Comparison of ENCODE assay signal across 27 mouse cellular contexts in genomic region chr7:125714803-125715202, GRCm38 (mm10). TPM values are rescaled to one million over a fixed set of nuclear protein-coding genes. Genes with fewer than 3 reads are reported as not detected.
A peak's percentile ranks its signal among the peaks of the same experiment; 100 is the strongest.
DNase-seq lines count a peak whose midpoint lies in the region; ATAC-seq and TF ChIP-seq lines count a peak whose summit lies in the region.
"Had no signal": no experiment of that assay in that cellular context is flagged by ENCODE, and none has a peak within 500 bp of the region (broad histone marks: within the 10 kb centered on the region; RNA-seq: fewer than 3 reads in every experiment).

No protein-coding gene starts in this region.

- TF ChIP-seq CTCF in layer of hippocampus, adult 2 months (conservative IDR thresholded peaks at IDR 0.05) = no peak
- no peak for TF ChIP-seq CTCF in MEL (IDR thresholded peaks at IDR 0.05 in 2 of 3, conservative IDR thresholded peaks at IDR 0.05 in 1 of 3; ENCODE audit: control insufficient read depth in 1 of 3, insufficient read depth in 1 of 3, low read depth in 2 of 3, low read length in 3 of 3, poor library complexity in 1 of 3, severe bottlenecking in 1 of 3)

- no peak for DNase-seq in heart, adult 11 months
- DNase-seq in layer of hippocampus, adult 2 months (ENCODE audit: low spot score in 2 of 2) = no peak
- no peak for DNase-seq in layer of hippocampus, postnatal 25 days (ENCODE audit: extremely low spot score in 1 of 2, low spot score in 1 of 2)
- DNase-seq in MEL (ENCODE audit: low read depth, low spot score) = peak; percentile 63
- no peak for DNase-seq in right cerebral cortex, postnatal 4 days
- DNase-seq: adrenal gland, adult 8-10 months; adrenal gland, postnatal 25 days; B cell, adult 2 months; cerebellum, adult 11-12 months; cerebellum, adult 8-10 months; cerebellum, postnatal 36 days; embryo, embryonic 11 days; gastrocnemius, postnatal 25 days; heart, postnatal 14 days; kidney, adult 2 months had no signal

- no peaks in the 10 kb centered on the region for H3K9me3 ChIP-seq in heart, embryonic 14.5 days (ENCODE audit: control insufficient read depth, low read length)
- H3K9me3 ChIP-seq in MEL (replicated peaks; ENCODE audit: insufficient read depth, low read length) = no peaks in the 10 kb centered on the region
- H3K9me3 ChIP-seq: embryonic facial prominence, embryonic 10.5 days; embryonic facial prominence, embryonic 13.5 days; forebrain, embryonic 12.5 days; forebrain, embryonic 15.5 days; G1E; heart, embryonic 12.5 days; hindbrain, embryonic 12.5 days; hindbrain, embryonic 15.5 days had no signal

- H3K4me2 ChIP-seq in heart, embryonic 14.5 days (ENCODE audit: low read length) = no peak overlapping the region
- H3K4me2 ChIP-seq: embryonic facial prominence, embryonic 13.5 days; forebrain, embryonic 12.5 days; forebrain, embryonic 15.5 days; heart, embryonic 12.5 days; hindbrain, embryonic 12.5 days; hindbrain, embryonic 15.5 days had no signal

- ATAC-seq in heart, embryonic 14.5 days (ENCODE audit: insufficient number of reproducible peaks, insufficient read depth, low FRiP score, low read depth) = no peak
- ATAC-seq: forebrain, embryonic 15.5 days; intestine, postnatal 0 days had no signal

- H3K4me3 ChIP-seq in heart, embryonic 14.5 days (ENCODE audit: control insufficient read depth in 1 of 2, insufficient read depth in 1 of 2, low read depth in 1 of 2, low read length in 2 of 2) = no peak overlapping the region
- no peak overlapping the region for H3K4me3 ChIP-seq in layer of hippocampus, adult 2 months
- no peak overlapping the region for H3K4me3 ChIP-seq in MEL (ENCODE audit: control insufficient read depth in 1 of 2, insufficient read depth in 1 of 2, low read depth in 2 of 2, low read length in 2 of 2)
- H3K4me3 ChIP-seq: embryonic facial prominence, embryonic 10.5 days; embryonic facial prominence, embryonic 13.5 days; erythroblast, embryonic 14.5 days; forebrain, embryonic 12.5 days; forebrain, embryonic 15.5 days; heart, embryonic 12.5 days; hindbrain, embryonic 12.5 days; hindbrain, embryonic 15.5 days had no signal

- 68% methylated on average over 3 of the region's 3 CpGs for WGBS in heart, embryonic 14.5 days

- TF ChIP-seq EP300 in MEL (IDR thresholded peaks at IDR 0.05; ENCODE audit: low read depth in 1 of 2, low read length in 2 of 2) = no peak

- H3K36me3 ChIP-seq in heart, embryonic 14.5 days (ENCODE audit: control insufficient read depth, insufficient read depth, low read length) = 0 out of 2 replicates have a peak, but pooled peaks cover 3% of the 10 kb centered on the region
- H3K36me3 ChIP-seq in MEL (ENCODE audit: control insufficient read depth in 1 of 2, insufficient read depth in 2 of 2, low read length in 2 of 2) = peaks cover 0 to 28% of the 10 kb centered on the region in 2 experiments; a peak in 2 of 4 replicates
- H3K36me3 ChIP-seq: forebrain, embryonic 15.5 days; heart, embryonic 12.5 days; hindbrain, embryonic 15.5 days had no signal

- H3K27me3 ChIP-seq in heart, embryonic 14.5 days (ENCODE audit: control insufficient read depth, insufficient read depth, low read length) = no peaks in the 10 kb centered on the region
- H3K27me3 ChIP-seq in MEL (ENCODE audit: control insufficient read depth in 1 of 2, insufficient read depth in 2 of 2, low read length in 2 of 2) = no peaks in the 10 kb centered on the region
- H3K27me3 ChIP-seq: CH12.LX; embryonic facial prominence, embryonic 13.5 days; forebrain, embryonic 12.5 days; forebrain, embryonic 15.5 days; heart, embryonic 12.5 days; hindbrain, embryonic 12.5 days; hindbrain, embryonic 15.5 days had no signal

- peaks cover 26 to 57% of the 10 kb centered on the region in 2 experiments for H3K4me1 ChIP-seq in heart, embryonic 14.5 days (ENCODE audit: control insufficient read depth in 2 of 2, insufficient read depth in 2 of 2, low read length in 2 of 2)
- H3K4me1 ChIP-seq in MEL (ENCODE audit: control insufficient read depth in 1 of 2, insufficient read depth in 2 of 2, low read length in 2 of 2) = peaks cover 7 to 16% of the 10 kb centered on the region in 2 experiments
- H3K4me1 ChIP-seq: forebrain, embryonic 12.5 days had no signal

- TF ChIP-seq POLR2A in MEL (IDR thresholded peaks at IDR 0.05; ENCODE audit: control insufficient read depth in 1 of 2, insufficient read depth in 1 of 2, low read depth in 1 of 2, low read length in 2 of 2, poor library complexity in 1 of 2) = no peak

- H3K79me2 ChIP-seq in MEL (ENCODE audit: control insufficient read depth, insufficient read depth, low read length, poor library complexity) = no peaks in the 10 kb centered on the region

- no peak overlapping the region for H3K9ac ChIP-seq in heart, embryonic 14.5 days (ENCODE audit: low read length)
- H3K9ac ChIP-seq in MEL (ENCODE audit: control insufficient read depth, low read depth, low read length, poor library complexity, severe bottlenecking) = no peak overlapping the region
- H3K9ac ChIP-seq: embryonic facial prominence, embryonic 13.5 days; forebrain, embryonic 12.5 days; forebrain, embryonic 15.5 days; heart, embryonic 12.5 days; hindbrain, embryonic 12.5 days; hindbrain, embryonic 15.5 days had no signal

- no peak for TF ChIP-seq RAD21 in MEL (IDR thresholded peaks at IDR 0.05; ENCODE audit: low read depth, low read length)

- H3K27ac ChIP-seq in heart, embryonic 14.5 days (replicated peaks in 1 of 2; ENCODE audit: control insufficient read depth in 1 of 2, insufficient read depth in 1 of 2, low read depth in 2 of 2, low read length in 2 of 2) = peak overlapping the region; percentile 21 to 84; a peak in 2 of 4 replicates
- peak overlapping the region; percentile 24; the same call in 1 of the 2 replicates for H3K27ac ChIP-seq in layer of hippocampus, adult 2 months
- no peak overlapping the region for H3K27ac ChIP-seq in MEL (ENCODE audit: control insufficient read depth, low read depth, low read length)
- H3K27ac ChIP-seq: embryonic facial prominence, embryonic 10.5 days; embryonic facial prominence, embryonic 13.5 days; forebrain, embryonic 12.5 days; forebrain, embryonic 15.5 days; hindbrain, embryonic 12.5 days; hindbrain, embryonic 15.5 days had no signal

TF ChIP-seq in MEL, 35 proteins besides CTCF, POLR2A, EP300 and RAD21:
- TF ChIP-seq NRF1 (IDR thresholded peaks at IDR 0.05; ENCODE audit: insufficient read depth, low read depth, low read length, poor library complexity, severe bottlenecking) (no peak), GATA1 (IDR thresholded peaks at IDR 0.05; ENCODE audit: low read depth, low read length) (0 out of 2 replicates have a peak, but pooled peaks have one; percentile 25)

RNA-seq across cellular contexts. Expression of gene D430042O09Rik, which starts 7.1 kb away (rescaled TPM):
- 7.9 and 8.6 TPM in 2 replicates for polyA plus RNA-seq in heart, embryonic 14.5 days (2014; fragmentation: Nextera tagmentation; extraction: Ambion mirVana)
- total RNA-seq in layer of hippocampus, adult 2 months (2021) = 10 to 100 TPM; 30.4 to 31.7 TPM
- total RNA-seq in layer of hippocampus, postnatal 25 days (2021) = 10 to 100 TPM; 27.1 to 29.4 TPM
- total RNA-seq in MEL (2012; rRNA removed) = 6.2 and 6.9 TPM in 2 replicates
- polyA plus RNA-seq in MEL (2012; ENCODE audit: insufficient read depth in 1 of 2, insufficient read length in 2 of 2, low read depth in 1 of 2, low replicate concordance in 2 of 2, missing spikeins in 1 of 2) = 10 to 100 TPM in 1 of 2 experiments, not detected in 1; 12.8 TPM

RNA-seq across cellular contexts. Expression of gene Gtf3c1, which starts 7.2 kb away (rescaled TPM):
- 29.1 and 30.4 TPM in 2 replicates for polyA plus RNA-seq in heart, embryonic 14.5 days (2014; fragmentation: Nextera tagmentation; extraction: Ambion mirVana)
- total RNA-seq in layer of hippocampus, adult 2 months (2021) = 100 to 1,000 TPM; 108 to 113 TPM
- 100 to 1,000 TPM; 108 to 112 TPM for total RNA-seq in layer of hippocampus, postnatal 25 days (2021)
- 23.7 and 24.4 TPM in 2 replicates for total RNA-seq in MEL (2012; rRNA removed)
- polyA plus RNA-seq in MEL (2012; ENCODE audit: insufficient read depth in 1 of 2, insufficient read length in 2 of 2, low read depth in 1 of 2, low replicate concordance in 2 of 2, missing spikeins in 1 of 2) = 10 to 100 TPM in 1 of 2 experiments, not detected in 1; 36.1 TPM
